Mouse (Mus musculus): Measurements from ENCODE around the gene Nub1.
"Not testable (repeated sequence)": the region's sequence is repeated elsewhere in the genome, so short reads cannot be mapped to it uniquely, and the experiment has no call there.

The Nub1 gene
- long read RNA-seq, experiment 1, transcript Nub1-201 (15 exons, 3,269 nt): minor isoform, 14 of 50 reads
- long read RNA-seq, experiment 1, transcript Nub1-202 (15 exons, 3,546 nt): major isoform, 20 of 50 reads
- long read RNA-seq, experiment 1, partial matches to known transcripts: 13 of 50 reads
- long read RNA-seq, experiment 1, other reads (novel, unspliced or antisense): 3 of 50 reads
- long read RNA-seq, experiment 2, transcript Nub1-202 (15 exons, 3,546 nt): major isoform, 10 of 32 reads
- long read RNA-seq, experiment 2, transcript Nub1-201 (15 exons, 3,269 nt): minor isoform, 9 of 32 reads
- long read RNA-seq, experiment 2, partial matches to known transcripts: 7 of 32 reads
- long read RNA-seq, experiment 2, other reads (novel, unspliced or antisense): 5 of 32 reads

DNA sequence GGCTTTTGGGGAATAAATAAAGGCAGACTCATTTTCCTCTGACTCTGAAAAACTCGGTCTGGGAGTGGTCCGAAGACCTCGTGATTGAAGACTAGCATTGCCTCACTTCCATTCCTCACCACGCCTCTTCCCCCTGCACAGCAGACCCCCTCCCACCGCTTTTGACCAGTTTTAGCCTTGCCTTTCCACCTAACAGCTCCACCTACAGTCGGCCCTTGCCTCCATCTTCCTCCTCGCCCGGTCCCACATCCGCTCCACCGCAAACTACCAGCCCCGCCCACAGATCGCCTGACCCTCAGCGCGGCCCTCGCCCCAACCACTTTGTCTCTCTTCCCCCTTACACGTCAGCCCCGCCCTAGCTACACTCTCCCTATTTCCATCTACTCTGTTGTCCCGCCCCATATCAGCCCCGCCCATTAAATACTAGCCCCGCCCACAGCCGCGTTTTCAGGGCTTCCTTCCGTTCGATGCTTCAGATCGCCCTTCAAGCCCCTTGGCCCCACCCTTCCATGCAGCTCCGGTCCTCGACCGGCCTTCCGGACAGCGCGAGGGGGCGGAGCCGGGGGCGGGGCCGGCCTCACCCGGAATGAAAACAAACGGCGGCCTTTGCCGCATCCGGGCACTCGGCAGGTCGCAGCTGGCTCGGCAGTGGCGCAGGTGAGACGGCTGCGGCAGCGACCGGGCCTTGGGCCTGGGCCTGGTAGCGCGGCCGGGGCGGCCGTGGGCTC lies at the start of gene Nub1:
Gene Nub1 (plus strand): TSS at position 167 of the 728 bp plus-strand sequence.
- intact Hi-C loops (cut with DNase I): no loop called here

DNA sequence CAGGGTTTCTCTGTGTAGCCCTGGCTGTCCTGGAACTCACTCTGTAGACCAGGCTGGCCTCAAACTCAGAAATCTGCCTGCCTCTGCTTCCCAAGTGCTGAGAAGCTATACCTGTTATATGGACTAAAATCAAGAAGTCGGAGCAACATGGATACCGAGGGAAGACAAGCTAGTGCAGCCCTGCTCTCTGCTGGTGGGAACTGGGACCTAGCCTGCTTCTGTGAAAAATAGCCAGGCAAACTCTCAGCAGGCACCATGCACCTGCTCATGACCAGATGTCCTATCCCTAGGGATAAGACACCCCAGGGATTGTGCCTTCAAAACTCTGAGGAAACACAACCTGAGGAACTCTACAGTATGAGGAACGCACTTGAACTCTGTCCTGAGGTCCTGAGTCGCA lies 48.3 kb upstream of the Nub1 start:
- intact Hi-C loops (cut with DNase I): no loop called here

DNA sequence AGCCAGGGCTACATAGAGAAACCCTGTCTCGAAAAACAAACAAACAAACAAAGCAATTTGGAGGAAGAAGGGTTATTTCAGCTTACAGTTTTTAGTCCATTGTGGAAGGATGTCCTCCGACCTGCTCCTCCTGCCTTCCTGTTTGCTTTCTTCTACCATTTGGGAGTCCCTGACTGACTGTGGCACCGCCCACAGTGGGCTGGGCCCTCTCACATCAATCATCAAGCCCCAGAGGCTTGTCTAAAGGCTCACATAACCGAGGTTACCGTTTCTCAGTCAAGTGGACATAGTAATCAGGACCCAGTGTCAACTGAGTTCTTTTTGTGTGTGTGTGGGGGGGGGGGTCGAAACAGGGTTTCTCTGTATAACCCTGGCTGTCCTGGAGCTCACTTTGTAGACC lies 47.2 kb upstream of the Nub1 start:
- intact Hi-C loops (cut with DNase I): no loop called here

GRCm38 (mm10) chr5:24639081-24639480 lies 46.3 kb upstream of the Nub1 start:
- intact Hi-C loops (cut with DNase I): no loop called here

DNA sequence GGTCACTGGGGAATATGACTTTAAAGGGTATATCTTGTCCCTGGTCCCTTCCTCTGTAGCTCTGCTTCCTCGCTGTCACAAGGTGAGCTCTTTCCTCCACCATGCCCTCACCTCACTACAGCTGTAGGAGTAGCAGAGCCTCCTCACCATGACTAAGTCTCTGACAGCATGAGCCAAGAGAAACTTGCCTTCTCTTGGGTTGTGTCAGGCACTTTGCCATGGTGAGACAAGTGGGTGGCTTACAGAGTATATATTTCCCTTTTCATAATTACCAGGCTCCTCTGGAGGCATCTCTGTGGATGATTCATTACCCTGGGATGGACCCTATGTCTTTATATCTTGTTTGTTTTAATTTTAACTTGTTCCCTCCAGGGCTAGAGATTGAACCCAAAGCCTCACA lies 39.9 kb upstream of the Nub1 start:
- intact Hi-C loops (cut with DNase I): no loop called here

GRCm38 (mm10) chr5:24649231-24649630 lies 36.1 kb upstream of the Nub1 start:
- intact Hi-C loops (cut with DNase I): no loop called here

DNA sequence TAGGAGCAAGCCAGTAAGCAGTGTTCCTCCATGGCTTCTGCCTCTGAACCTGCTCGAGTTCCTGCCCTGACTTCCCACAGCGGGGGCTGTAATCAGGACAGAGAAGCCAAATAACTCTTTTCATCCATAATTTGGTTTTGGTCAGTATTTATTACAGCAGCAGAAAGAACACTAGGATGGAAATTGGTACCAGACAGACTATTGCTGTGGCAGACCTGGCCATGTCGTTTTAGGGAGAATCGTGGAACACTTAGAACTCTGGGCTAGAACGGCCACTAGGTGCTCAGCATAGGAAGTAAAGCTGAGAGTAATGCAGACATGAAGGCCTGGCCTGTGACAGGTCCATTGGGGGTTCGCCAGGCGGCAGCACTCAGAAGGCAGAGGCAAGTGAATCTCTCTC lies 35.6 kb upstream of the Nub1 start:
- intact Hi-C loops (cut with DNase I): loop anchor here (5.0 kb wide), 3 partner anchors 52 to 137 kb away; no protein-coding TSS in a partner anchor

DNA sequence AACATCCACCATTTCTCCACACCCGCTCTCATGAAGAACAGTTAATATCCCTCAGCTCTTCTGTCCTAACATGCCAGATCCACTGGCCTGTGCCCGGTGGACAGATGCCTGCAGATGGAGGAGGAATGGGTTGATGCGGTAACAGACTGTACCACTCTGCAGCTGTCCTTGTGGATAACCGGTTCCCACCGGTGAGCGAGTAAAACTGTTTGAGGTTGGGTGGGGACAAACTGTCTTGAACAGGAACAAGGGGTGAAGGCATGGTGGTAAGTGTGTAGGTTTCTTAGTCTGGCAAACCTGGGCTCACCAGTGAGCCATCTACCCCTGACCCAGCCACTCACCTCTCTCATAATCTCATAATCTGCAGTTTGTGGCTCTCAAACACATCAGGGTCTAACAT lies 34.0 kb upstream of the Nub1 start:
- intact Hi-C loops (cut with DNase I): loop anchor here (5.0 kb wide), 3 partner anchors 54 to 139 kb away; no protein-coding TSS in a partner anchor

GRCm38 (mm10) chr5:24651768-24652752 lies 33.3 kb upstream of the Nub1 start:
- intact Hi-C loops (cut with DNase I): loop anchor here (5.0 kb wide), 3 partner anchors 55 to 140 kb away; no protein-coding TSS in a partner anchor

DNA sequence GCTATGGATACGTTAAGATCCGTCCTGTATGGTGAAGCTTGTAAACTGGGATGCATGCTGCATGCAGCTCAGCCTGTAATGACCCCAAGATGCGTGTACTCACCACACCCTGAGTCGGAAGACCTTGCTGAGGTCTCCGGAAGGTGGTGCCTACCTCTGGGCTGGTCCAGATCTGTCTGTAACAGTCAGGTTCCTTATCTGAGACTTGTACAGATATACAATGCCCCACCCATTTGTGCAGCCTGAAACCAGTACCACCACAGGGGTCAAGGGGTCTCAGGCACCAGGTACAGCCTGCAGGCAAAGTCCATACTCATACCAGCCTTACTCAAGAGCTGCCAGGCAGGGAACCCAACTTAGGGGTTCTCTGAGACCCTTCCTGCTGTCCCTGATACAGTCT lies 32.6 kb upstream of the Nub1 start:
- intact Hi-C loops (cut with DNase I): loop anchor here (5.0 kb wide), 3 partner anchors 55 to 140 kb away; no protein-coding TSS in a partner anchor

- intact Hi-C loops (cut with DNase I): loop anchor here (5.0 kb wide), 3 partner anchors 57 to 142 kb away; no protein-coding TSS in a partner anchor
Measured at GRCm38 (mm10) chr5:24654491-24654890, 30.8 kb upstream of the Nub1 start.

- intact Hi-C loops (cut with DNase I): no loop called here
Measured at GRCm38 (mm10) chr5:24657113-24657512, 28.2 kb upstream of the Nub1 start.

DNA sequence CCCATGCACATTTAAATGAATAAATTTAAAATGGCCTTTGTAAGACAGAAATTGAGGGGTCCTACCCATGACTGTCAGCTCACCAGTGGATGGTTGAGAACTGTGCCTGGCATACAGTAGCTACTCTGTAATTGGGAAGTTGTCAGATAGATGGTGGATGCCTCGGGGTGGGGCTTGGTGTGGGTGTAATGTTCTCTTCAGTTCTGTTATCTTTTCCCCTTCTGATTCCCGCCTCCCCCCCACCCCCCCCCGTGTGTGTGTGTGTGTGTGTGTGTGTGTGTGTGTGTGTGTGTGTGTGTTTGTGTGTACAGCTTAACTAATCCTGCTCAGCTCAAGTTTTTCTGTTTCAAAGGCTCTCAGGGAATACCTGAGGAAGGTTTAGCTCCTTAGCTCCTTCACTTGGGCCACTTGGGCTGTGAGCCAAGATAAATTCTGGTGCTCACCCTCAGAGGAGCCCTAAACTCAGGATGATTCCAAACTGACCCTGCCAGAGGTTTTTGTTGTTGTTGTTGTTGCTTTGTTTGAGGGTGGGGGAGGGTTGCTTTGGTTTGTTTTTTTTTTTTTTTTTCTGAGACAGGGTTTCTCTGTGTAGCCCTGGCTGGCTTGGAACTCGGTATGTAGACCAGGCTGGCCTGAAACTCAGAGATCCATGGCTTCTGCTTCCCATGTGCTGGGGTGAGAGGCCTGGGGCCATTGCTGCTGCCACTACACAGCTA lies 25.5 kb upstream of the Nub1 start:
- intact Hi-C loops (cut with DNase I): no loop called here

DNA sequence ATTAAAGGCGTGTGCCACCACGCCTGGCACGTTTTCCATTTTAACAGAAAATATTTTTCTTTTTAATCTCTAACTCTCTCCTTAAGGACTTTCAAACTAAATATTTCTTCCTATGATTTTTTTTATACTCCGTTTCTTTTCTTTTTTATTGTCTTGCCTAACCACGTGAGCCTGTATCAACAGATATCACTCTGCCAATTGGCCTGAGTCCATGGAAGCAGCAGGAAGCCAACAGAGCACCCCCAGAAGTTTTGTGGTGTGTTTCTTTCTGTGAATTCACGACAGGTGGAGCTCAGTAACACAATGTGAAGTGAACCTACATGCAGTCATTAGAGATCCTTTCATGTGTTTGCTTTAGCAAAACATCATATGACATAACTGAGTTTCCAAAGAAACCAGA lies 23.9 kb upstream of the Nub1 start:
- intact Hi-C loops (cut with DNase I): no loop called here

DNA sequence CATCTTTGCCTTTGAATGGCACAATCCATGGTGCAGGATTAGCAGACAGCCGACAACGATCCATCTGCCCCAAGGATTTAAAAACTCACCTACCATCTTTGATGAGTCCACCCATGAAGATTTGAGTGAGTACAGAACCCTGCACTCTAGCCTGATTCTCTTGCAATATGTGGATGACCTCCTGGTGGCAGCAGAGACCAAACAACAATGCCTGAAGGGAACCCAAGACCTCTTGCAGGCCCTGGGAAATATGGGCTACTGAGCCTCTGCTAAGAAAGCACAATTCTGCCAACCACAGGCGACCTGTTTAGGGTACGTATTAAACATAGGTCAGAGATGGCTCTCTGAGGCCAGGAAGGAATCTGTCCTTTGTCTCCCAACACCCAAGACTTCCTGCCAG lies 11.1 kb upstream of the Nub1 start:
- intact Hi-C loops (cut with DNase I): loop anchor here (1.0 to 2.0 kb wide), 3 partner anchors 76 to 337 kb away; no protein-coding TSS in a partner anchor

DNA sequence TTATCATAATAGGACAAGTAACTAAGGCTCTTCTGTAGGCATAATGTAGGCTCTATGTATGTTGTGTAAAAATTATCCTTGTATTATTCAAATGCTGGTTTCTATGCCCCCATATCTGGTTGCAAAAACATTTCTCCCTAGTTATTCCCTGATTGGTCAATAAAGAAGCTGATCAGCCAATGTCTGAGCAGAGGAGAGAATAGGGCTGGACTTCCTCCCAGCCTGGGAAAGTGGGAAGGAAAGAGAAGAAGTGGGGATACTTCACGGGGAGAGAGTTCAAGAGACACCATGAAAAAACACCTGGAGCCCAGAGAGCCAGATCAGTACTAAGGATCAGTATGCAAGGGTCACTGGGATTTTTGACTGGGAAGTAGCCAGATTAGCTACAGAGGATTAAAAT lies 3.9 kb upstream of the Nub1 start:
- intact Hi-C loops (cut with DNase I): no loop called here

- intact Hi-C loops (cut with DNase I): no loop called here
Measured at GRCm38 (mm10) chr5:24684578-24685365, 560 bp upstream of the Nub1 start.

- intact Hi-C loops (cut with DNase I): no loop called here
Measured at GRCm38 (mm10) chr5:24686176-24686575, 844 bp downstream of the Nub1 start.

DNA sequence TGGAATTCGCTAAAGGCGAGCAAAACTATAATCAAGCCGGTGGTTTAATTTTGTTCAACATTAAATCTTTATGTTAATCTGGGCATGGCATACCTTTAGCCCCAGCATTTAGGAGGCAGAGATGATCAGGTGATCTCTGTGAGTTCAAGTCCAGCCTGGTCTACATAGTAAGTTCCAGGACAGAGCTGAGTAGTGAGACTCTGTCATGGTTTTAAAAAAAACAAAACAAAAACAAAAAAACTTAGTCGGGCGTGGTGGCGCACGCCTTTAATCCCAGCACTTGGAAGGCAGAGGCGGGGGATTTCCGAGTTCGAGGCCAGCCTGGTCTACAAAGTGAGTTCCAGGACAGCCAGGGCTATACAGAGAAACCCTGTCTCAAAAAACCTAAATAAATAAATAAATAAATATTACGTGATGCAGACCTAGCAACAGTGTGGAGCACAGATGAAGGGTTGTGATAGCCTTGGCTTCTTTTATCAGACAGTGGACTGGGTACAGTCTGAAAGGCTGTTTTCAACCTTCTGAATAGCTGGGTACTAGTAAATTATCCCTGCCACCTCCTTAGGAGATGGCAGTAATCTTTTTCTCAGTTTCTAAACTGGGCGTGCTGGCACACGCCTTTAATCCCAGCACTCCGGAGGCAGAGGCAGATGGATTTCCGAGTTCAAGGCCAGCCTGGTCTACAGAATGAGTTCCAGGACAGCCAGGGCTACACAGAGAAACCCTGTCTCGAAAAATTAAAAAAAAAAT lies 1.5 kb downstream of the Nub1 start:
- intact Hi-C loops (cut with DNase I): not testable (repeated sequence)
